Mouse (Mus musculus): ENCODE data around the gene Sufu.

DNA sequence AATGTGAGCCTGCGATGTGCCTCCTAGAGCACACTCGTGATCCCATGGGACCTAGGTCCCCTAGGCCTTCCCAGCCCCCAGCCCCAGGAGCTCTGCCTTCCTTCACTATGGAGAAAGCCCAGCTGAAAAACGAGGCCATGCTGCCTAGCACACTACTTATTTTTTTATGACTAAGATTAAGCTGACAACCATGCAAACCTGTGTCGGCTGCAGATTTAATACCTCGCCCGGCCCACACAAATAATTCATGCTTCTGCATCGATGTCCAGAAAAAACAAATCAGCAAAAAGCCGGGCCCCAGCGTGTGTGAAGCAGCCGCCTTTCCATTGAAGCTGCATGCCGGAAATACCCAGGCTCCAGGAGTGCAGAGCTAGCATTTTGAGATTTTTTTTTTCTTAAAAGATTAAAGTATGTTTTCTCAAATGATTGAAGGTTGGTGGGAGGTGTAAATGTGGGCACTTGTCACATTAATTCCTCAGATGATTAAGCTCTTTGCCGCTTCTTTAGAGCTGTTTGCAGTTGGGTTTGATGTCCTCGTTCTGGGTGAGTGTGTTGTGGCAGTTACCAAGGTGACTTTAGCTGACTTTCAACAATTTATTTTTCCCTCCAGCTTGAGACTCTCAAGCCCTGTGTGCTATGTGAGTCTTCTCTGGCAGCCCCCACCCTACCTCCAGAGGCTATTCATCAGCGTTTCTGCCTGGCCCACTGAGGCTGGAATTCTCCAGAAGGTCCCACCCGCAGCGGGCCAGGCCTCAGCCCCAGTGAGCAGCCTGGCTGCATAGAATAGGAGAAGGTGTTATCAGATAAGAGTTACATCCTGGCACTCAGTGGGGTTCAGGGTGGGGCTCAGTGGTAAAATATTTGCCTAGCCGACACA is 73.9 kb downstream of the Sufu start:
- TF ChIP-seq CTCF (IDR thresholded peaks at IDR 0.05; ENCODE audit: low read depth) (no peak), EP300 (optimal IDR thresholded peaks at IDR 0.05) (no peak)
